Mouse (Mus musculus) urinary bladder, postnatal 25 days (tissue): ENCODE data around the gene Gm8914.
"Not testable (repeated sequence)": the region's sequence is repeated elsewhere in the genome, so short reads cannot be mapped to it uniquely, and the experiment has no call there.

Experiments
- DNase-seq: peaks from one replicate; pipeline ENCODE4 v3.0.0; 2022; ENCODE audit warnings: low spot score

The Gm8914 gene

DNA sequence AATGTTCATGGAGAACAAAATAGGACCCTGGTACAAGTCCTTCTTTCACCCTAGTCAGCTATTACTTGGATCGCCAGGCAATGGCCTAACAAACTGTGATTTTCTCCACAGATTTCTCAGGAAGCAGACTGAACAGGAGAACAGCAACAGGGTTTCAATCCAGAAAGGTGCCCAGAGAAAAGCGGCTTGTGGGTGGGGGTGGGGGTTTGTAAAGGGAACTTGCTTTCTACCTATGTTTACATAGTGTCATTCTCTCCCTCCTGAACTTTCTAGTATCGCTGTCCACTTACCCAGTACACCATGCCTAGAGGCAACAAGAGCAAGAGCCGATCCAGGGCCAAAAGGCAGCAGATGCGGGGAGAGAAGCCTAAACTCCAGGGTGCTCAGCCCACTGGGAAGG, at the start of gene Gm8914:
TSS of gene Gm8914 (plus strand) at position 301 of the 400 bp plus-strand sequence.
- DNase-seq = not testable (repeated sequence)
